Mouse (Mus musculus) lung, embryonic 16.5 days (tissue): ENCODE measurements at regions not wholly inside any gene's neighbourhood (a gene's known extent, or its start where the extent isn't known, plus 50 kb on each side); places are given as distances from the start of the nearest gene placed in this dataset.

Experiments used
- ATAC-seq: fragments of 200-750 bp; cut with Nextera tagmentation; 2 replicates; pipeline ENCODE4 v1.8.0; 2017; ENCODE audit warnings: low read depth, mild to moderate bottlenecking, moderate library complexity
- H3K27ac ChIP-seq: fragments of 300-500 bp; sonication (generic); 2 replicates; pipeline ENCODE4 v1.5.1; 2014; ENCODE audit warnings: mild to moderate bottlenecking, control low read depth, low read length
- H3K27me3 ChIP-seq: fragments of 300-500 bp; sonication (generic); 2 replicates; pipeline ENCODE4 v1.6.1; 2014; ENCODE audit warnings: low read depth, low read length, mixed read lengths; ENCODE audit not compliant: control insufficient read depth, insufficient read depth
- H3K36me3 ChIP-seq: fragments of 300-500 bp; sonication (generic); 2 replicates; pipeline ENCODE4 v1.6.1; 2014; ENCODE audit warnings: low read length; ENCODE audit not compliant: control insufficient read depth, insufficient read depth
- H3K4me1 ChIP-seq: fragments of 300-500 bp; sonication (generic); replicated peaks from 2 replicates; pipeline ENCODE4 v1.6.1; 2014; ENCODE audit warnings: low read length, mixed read lengths; ENCODE audit not compliant: control insufficient read depth, insufficient read depth
- H3K4me2 ChIP-seq: fragments of 300-500 bp; sonication (generic); 2 replicates; pipeline ENCODE4 v1.6.1; 2014; ENCODE audit warnings: low read depth, low read length, control low read depth
- H3K4me3 ChIP-seq: fragments of 300-500 bp; sonication (generic); 2 replicates; pipeline ENCODE4 v1.5.1; 2014; ENCODE audit warnings: mild to moderate bottlenecking, low read length, control low read depth
- H3K9ac ChIP-seq: fragments of 300-500 bp; sonication (generic); 2 replicates; pipeline ENCODE4 v1.6.1; 2014; ENCODE audit warnings: low read length, control low read depth
- H3K9me3 ChIP-seq: fragments of 300-500 bp; sonication (generic); 2 replicates; pipeline ENCODE4 v1.6.1; 2016; ENCODE audit warnings: low read length; ENCODE audit not compliant: control insufficient read depth
- WGBS: fragments of 180-500 bp; shearing (Covaris S2); extraction: QIAGEN DNeasy Blood & Tissue Kit; methylation state at CpG from one replicate; pipeline ENCODE4 v1.1.7; 2014; 5-methylcytosine and 5-hydroxymethylcytosine counted together

GRCm38 (mm10) chr11:114313652-114314051 is 246.8 kb upstream of the Sdk2 start:
- 22% methylated on average over 6 of the region's 6 CpGs for WGBS
- peak; percentile 43; the same call in 1 of the 2 replicates for ATAC-seq
- H3K27me3 ChIP-seq, result peaks cover 3% of the 10 kb centered on the region; the same call in 1 of the 2 replicates

GRCm38 (mm10) chr11:114311640-114312039 is 244.8 kb upstream of the Sdk2 start:
- H3K4me2 ChIP-seq, result no peak overlapping the region
- no peak overlapping the region for H3K9ac ChIP-seq
- H3K27me3 ChIP-seq, result peaks cover 3% of the 10 kb centered on the region; the same call in 1 of the 2 replicates
- no peak overlapping the region for H3K27ac ChIP-seq
- no peak for ATAC-seq
- no peaks in the 10 kb centered on the region for H3K9me3 ChIP-seq
- 63% methylated on average over 4 of the region's 4 CpGs for WGBS
- H3K4me3 ChIP-seq, result no peak overlapping the region
- no peaks in the 10 kb centered on the region for H3K36me3 ChIP-seq
- H3K4me1 ChIP-seq, result no peaks in the 10 kb centered on the region

More at GRCm38 (mm10) chr11:114313652-114314051, 246.8 kb upstream of the Sdk2 start:
- no peak overlapping the region for H3K4me2 ChIP-seq
- H3K36me3 ChIP-seq, result no peaks in the 10 kb centered on the region
- H3K9ac ChIP-seq, result no peak overlapping the region
- no peak overlapping the region for H3K4me3 ChIP-seq
- no peak overlapping the region for H3K27ac ChIP-seq
- no peaks in the 10 kb centered on the region for H3K4me1 ChIP-seq
- H3K9me3 ChIP-seq, result no peaks in the 10 kb centered on the region

- no peak for ATAC-seq
- Histone ChIP-seq H3K4me1 (no peaks in the 10 kb centered on the region), H3K4me3 (no peak overlapping the region), H3K9ac (no peak overlapping the region), H3K9me3 (no peaks in the 10 kb centered on the region), H3K36me3 (no peaks in the 10 kb centered on the region), H3K4me2 (no peak overlapping the region), H3K27ac (no peak overlapping the region), H3K27me3 (no peaks in the 10 kb centered on the region)
- 53% methylated on average over 13 of the region's 13 CpGs for WGBS
Observed at GRCm38 (mm10) chr11:114303636-114304354, 236.9 kb upstream of the Sdk2 start.

GRCm38 (mm10) chr11:114300611-114301319 is 233.9 kb upstream of the Sdk2 start:
- H3K36me3 ChIP-seq, result no peaks in the 10 kb centered on the region
- WGBS, result 74% methylated on average over 10 of the region's 10 CpGs
- H3K27me3 ChIP-seq, result no peaks in the 10 kb centered on the region
- no peak overlapping the region for H3K9ac ChIP-seq
- H3K9me3 ChIP-seq, result no peaks in the 10 kb centered on the region
- no peaks in the 10 kb centered on the region for H3K4me1 ChIP-seq
- no peak overlapping the region for H3K4me2 ChIP-seq
- ATAC-seq, result no peak
- H3K27ac ChIP-seq, result no peak overlapping the region
- H3K4me3 ChIP-seq, result no peak overlapping the region

GRCm38 (mm10) chr11:114296816-114297334 is 230.0 kb upstream of the Sdk2 start:
- H3K9ac ChIP-seq, result no peak overlapping the region
- H3K27me3 ChIP-seq, result no peaks in the 10 kb centered on the region
- H3K27ac ChIP-seq, result no peak overlapping the region
- no peak overlapping the region for H3K4me3 ChIP-seq
- H3K4me1 ChIP-seq, result no peaks in the 10 kb centered on the region
- 33% methylated on average over 10 of the region's 10 CpGs for WGBS
- H3K4me2 ChIP-seq, result no peak overlapping the region
- no peaks in the 10 kb centered on the region for H3K9me3 ChIP-seq
- ATAC-seq, result no peak
- no peaks in the 10 kb centered on the region for H3K36me3 ChIP-seq

- Histone ChIP-seq H3K9ac (no peak overlapping the region), H3K4me3 (no peak overlapping the region), H3K9me3 (no peaks in the 10 kb centered on the region), H3K4me1 (no peaks in the 10 kb centered on the region), H3K4me2 (no peak overlapping the region), H3K27ac (no peak overlapping the region), H3K36me3 (no peaks in the 10 kb centered on the region), H3K27me3 (no peaks in the 10 kb centered on the region)
- no peak for ATAC-seq
- 33% methylated on average over 5 of the region's 5 CpGs for WGBS
Observed at GRCm38 (mm10) chr11:114294511-114295250, 227.8 kb upstream of the Sdk2 start.

GRCm38 (mm10) chr11:114291258-114291657 is 224.4 kb upstream of the Sdk2 start:
- no peaks in the 10 kb centered on the region for H3K9me3 ChIP-seq
- no peaks in the 10 kb centered on the region for H3K4me1 ChIP-seq
- H3K36me3 ChIP-seq, result no peaks in the 10 kb centered on the region
- no peaks in the 10 kb centered on the region for H3K27me3 ChIP-seq
- no peak for ATAC-seq
- no peak overlapping the region for H3K27ac ChIP-seq
- H3K4me3 ChIP-seq, result no peak overlapping the region
- WGBS, result 85% methylated on average over 5 of the region's 5 CpGs
- no peak overlapping the region for H3K9ac ChIP-seq
- no peak overlapping the region for H3K4me2 ChIP-seq

- ATAC-seq, result no peak
- no peak overlapping the region for H3K9ac ChIP-seq
- H3K4me2 ChIP-seq, result no peak overlapping the region
- H3K9me3 ChIP-seq, result no peaks in the 10 kb centered on the region
- H3K4me1 ChIP-seq, result no peaks in the 10 kb centered on the region
- no peaks in the 10 kb centered on the region for H3K27me3 ChIP-seq
- H3K27ac ChIP-seq, result no peak overlapping the region
- WGBS, result 64% methylated on average over 1 of the region's 1 CpGs
- no peaks in the 10 kb centered on the region for H3K36me3 ChIP-seq
- no peak overlapping the region for H3K4me3 ChIP-seq
Observed at GRCm38 (mm10) chr11:114289946-114290345, 223.1 kb upstream of the Sdk2 start.
